Mouse (Mus musculus) small intestine, adult 2 months (tissue): ENCODE data around the gene Isg20. TPM values are rescaled to one million over a fixed set of nuclear protein-coding genes. Genes with fewer than 3 reads are reported as not detected.
A peak's percentile ranks its signal among the peaks of the same experiment; 100 is the strongest.

Source experiments
- H3K27ac ChIP-seq: fragments of 200-500 bp; 2 replicates; pipeline ENCODE4 v1.5.1; 2012; ENCODE audit warnings: low read depth, low read length, control low read depth, inconsistent platforms; ENCODE audit not compliant: insufficient read depth
- H3K27me3 ChIP-seq: fragments of 200-500 bp; 2 replicates; pipeline ENCODE4 v1.6.1; 2012; ENCODE audit warnings: mild to moderate bottlenecking, moderate library complexity, low read length, inconsistent platforms; ENCODE audit not compliant: control insufficient read depth, insufficient read depth
- H3K36me3 ChIP-seq: fragments of 200-500 bp; 2 replicates; pipeline ENCODE4 v1.6.1; 2012; ENCODE audit warnings: mild to moderate bottlenecking, low read length, control low read depth, inconsistent platforms; ENCODE audit not compliant: control insufficient read depth, insufficient read depth
- H3K4me1 ChIP-seq: fragments of 200-500 bp; 2 replicates; pipeline ENCODE4 v1.6.1; 2012; ENCODE audit warnings: low read length, inconsistent platforms, mixed read lengths; ENCODE audit not compliant: control insufficient read depth, insufficient read depth, insufficient read length
- H3K4me3 ChIP-seq: fragments of 200-500 bp; 2 replicates; pipeline ENCODE4 v1.5.1; 2012; ENCODE audit warnings: low read depth, mild to moderate bottlenecking, control low read depth, inconsistent platforms, low read length, moderate library complexity
- CTCF ChIP-seq: fragments of 200-500 bp; IDR thresholded peaks from 2 replicates; pipeline ENCODE4 v1.5.1; 2012; ENCODE audit warnings: low read depth, mild to moderate bottlenecking, control low read depth, inconsistent platforms, low read length, moderate library complexity, mixed read lengths; ENCODE audit not compliant: insufficient replicate concordance, insufficient read length; ENCODE audit errors: extremely low read depth
- POLR2A ChIP-seq: fragments of 200-500 bp; IDR thresholded peaks from 2 replicates; pipeline ENCODE4 v1.6.1; 2012; ENCODE audit warnings: low read depth, mild to moderate bottlenecking, control low read depth, inconsistent platforms, low read length, moderate library complexity
- WGBS: fragments of 180-500 bp; shearing (Covaris S2); methylation state at CpG from one replicate; pipeline ENCODE4 v1.1.7; 2018; 5-methylcytosine and 5-hydroxymethylcytosine counted together
- polyA plus RNA-seq: library from polyadenylated mRNA; depleted of rRNA; stranded (reverse); fragments of >200 nt; gene quantifications from 2 replicates; pipeline ENCODE4 v1.2.3, GENCODE M21; 2012

Isg20 gene
- polyA plus RNA-seq, 1 experiment = 22.3 TPM

DNA sequence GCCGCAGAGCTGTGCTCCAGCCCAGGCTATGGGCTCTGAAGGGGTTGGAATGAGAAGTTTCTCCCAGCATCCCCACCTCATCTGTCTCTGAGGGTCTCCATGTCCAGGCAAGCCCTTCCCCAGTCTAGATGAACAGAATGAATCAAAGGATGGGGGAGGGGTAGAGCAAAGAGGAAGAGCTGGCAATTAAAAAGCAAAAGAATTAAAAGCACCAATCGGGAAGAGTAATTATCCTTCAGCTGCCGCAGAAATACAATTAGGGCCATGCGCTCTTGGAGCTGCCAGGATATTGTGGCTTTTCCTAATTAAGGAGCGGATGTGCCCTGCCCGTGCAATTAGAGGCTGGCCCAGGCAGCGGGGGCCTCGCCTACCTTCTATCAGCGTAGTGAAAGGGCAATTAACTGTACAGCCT, 25.8 kb upstream of the Isg20 start:
- 34% methylated on average over 9 of the region's 9 CpGs for WGBS
- Histone ChIP-seq H3K27me3 (peaks cover 19% of the 10 kb centered on the region), H3K4me3 (no peak overlapping the region), H3K4me1 (peaks cover 3% of the 10 kb centered on the region), H3K36me3 (no peaks in the 10 kb centered on the region), H3K27ac (no peak overlapping the region)
- TF ChIP-seq POLR2A = no peak
- TF ChIP-seq CTCF = no peak

DNA sequence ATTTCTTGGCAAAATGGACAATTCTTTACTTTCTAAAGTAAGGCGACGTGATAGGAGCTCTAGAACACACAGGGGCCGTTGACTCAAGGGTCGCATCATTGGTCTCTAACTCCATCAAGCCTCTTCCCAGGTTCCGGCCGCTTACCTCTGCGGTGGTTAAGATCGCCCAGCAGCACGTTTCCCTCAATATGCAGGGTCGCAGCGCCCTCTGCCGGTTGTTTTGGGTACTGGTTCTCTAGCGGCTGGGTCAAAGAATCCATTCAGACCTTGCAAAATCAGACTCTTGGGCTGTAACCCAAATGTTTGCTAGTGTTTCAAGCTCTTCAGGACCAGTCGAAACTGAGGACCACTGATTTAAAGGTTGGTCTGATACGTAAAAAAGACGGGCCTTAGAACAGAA, 22.6 kb upstream of the Isg20 start:
- 3% methylated on average over 16 of the region's 16 CpGs for WGBS
- H3K36me3 ChIP-seq = no peaks in the 10 kb centered on the region

DNA sequence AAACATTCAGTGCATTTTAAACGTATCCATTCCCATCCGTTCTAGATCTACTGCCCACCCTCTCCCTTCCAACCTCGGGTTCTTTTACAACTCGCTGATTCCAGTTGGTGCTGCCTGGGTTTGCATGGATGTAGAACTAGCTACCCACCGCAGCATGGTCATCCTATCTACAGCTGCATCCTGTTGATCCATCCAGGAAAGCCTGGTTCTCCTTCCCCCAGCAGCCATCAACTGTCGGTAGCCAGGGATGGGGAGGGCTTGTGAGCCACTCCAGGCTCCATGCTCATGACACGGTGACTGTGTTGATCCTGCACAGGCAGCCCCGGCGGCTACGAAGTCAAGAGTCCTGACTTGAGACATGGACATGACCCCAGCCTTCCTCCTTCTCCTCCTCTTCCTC, 19.3 kb upstream of the Isg20 start:
- peaks cover 13% of the 10 kb centered on the region; the same call in 1 of the 2 replicates for H3K4me1 ChIP-seq
- 87% methylated on average over 10 of the region's 10 CpGs for WGBS

More for the DNA sequence above, 22.6 kb upstream of the Isg20 start:
- Histone ChIP-seq H3K27me3 (no peaks in the 10 kb centered on the region; the same call in 1 of the 2 replicates), H3K4me3 (no peak overlapping the region), H3K4me1 (peaks cover 6% of the 10 kb centered on the region), H3K27ac (no peak overlapping the region)
- TF ChIP-seq POLR2A = no peak
- TF ChIP-seq CTCF = peak; percentile 93

DNA sequence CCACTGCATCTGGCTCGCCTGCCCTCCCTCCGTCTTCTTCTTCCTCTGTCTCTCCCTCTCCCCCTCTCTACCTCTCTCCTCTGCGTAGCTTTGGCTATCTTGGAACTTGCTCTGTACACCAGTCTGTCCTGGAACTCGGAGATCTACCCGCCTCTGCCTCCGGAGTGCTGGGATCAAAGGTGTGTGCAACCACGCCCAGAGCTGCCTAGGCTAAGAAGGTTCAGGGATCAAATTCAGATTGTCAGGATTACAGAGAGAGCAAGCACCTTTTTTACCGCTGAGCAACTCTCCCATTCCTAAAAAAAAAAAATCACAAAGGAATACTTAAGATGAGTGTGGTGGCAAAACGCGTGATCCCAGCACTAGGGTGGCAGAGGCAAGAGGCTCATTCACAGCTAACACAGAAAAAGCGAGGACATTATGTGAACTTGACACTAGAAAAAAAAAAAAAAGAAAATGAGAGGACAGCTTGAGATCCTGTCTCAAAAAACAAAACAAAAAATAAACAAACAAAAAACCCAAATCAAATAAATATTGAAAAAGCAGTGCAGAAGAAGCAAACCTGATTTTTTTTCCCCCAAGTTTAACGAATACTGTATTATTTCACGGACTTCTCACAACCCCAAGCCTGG, 18.1 kb upstream of the Isg20 start:
- Histone ChIP-seq H3K4me3 (peak overlapping the region; percentile 85), H3K27me3 (no peaks in the 10 kb centered on the region), H3K36me3 (no peaks in the 10 kb centered on the region), H3K27ac (peak overlapping the region; percentile 54), H3K4me1 (peaks cover 13% of the 10 kb centered on the region; the same call in 1 of the 2 replicates)
- 38% methylated on average over 13 of the region's 13 CpGs for WGBS
- TF ChIP-seq POLR2A = no peak
- 0 out of 2 replicates have a peak, but pooled peaks have one; percentile 7 for TF ChIP-seq CTCF

More for the DNA sequence above, 19.3 kb upstream of the Isg20 start:
- H3K4me3 ChIP-seq = no peak overlapping the region
- H3K36me3 ChIP-seq = no peaks in the 10 kb centered on the region
- H3K27me3 ChIP-seq = no peaks in the 10 kb centered on the region
- TF ChIP-seq POLR2A (no peak), CTCF (no peak)
- no peak overlapping the region for H3K27ac ChIP-seq

DNA sequence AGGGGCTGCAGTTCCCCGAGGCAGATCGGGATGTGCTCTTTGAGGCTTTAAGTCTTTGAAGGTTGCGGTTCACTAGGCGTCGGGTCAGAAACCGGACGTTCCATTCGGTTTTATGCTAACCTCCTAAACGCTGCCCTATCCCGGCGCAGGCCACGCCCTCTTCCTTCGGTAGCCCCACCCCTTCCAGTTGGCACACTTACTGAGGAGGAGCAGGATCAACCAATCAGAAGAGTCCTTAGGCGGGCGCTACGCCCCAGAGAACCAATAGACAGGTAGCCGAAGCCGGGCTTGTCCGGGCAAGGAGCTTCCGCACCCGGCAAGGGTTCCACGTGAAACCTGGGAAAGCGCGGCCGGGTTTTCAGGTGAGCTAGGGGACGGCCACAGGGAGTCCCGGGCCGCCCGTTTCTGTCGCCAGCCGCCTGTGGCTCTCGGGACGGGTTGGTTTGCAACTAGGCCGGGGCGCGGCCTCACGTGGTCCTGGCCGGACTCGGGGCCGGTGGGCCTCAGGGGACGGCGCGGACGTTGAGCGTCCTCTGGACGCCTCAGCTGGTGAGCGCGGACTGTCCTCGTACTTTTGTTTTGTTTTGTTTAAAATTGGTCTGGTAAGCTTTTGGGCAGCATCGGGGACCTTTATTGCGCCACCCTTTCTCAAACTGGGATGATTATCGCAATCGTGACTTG, 17.4 kb upstream of the Isg20 start, which contains the start of gene Aen:
Gene Aen (plus strand): TSS at position 202 of the 681 bp plus-strand sequence.
- Histone ChIP-seq H3K27me3 (no peaks in the 10 kb centered on the region), H3K4me1 (peaks cover 13% of the 10 kb centered on the region; the same call in 1 of the 2 replicates), H3K36me3 (no peaks in the 10 kb centered on the region), H3K4me3 (peak within 1 kb of the TSS; percentile 85), H3K27ac (peak within 1 kb of the TSS; percentile 54)
- under 1% methylated on average over 53 of the region's 53 CpGs for WGBS
- TF ChIP-seq CTCF (no peak), POLR2A (peak; percentile 45; the same call in 1 of the 2 replicates)

DNA sequence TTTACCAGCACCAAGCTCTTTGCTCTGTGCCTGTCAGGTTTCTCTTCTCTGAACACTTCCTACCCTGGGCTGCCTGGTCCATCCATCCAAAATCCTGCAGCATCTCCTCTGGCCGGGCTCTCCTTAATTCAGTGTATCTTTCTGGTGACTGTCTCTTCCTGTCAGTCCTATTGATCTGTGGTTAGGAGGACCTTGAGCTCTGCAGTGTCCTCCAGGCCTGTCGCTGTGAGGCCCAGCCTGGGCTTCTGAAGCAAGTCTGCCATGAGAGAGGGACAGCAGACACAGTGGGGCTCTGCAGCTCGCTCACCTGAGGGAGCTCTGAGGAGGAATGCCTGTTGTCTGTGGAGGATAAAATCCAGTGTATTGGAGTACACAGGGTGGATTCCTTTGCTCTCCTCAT, 15.7 kb upstream of the Isg20 start:
- TF ChIP-seq CTCF (no peak), POLR2A (no peak)
- H3K4me1 ChIP-seq = peaks cover 13% of the 10 kb centered on the region; the same call in 1 of the 2 replicates
- no peak overlapping the region for H3K27ac ChIP-seq
- 79% methylated on average over 3 of the region's 3 CpGs for WGBS
- no peaks in the 10 kb centered on the region for H3K27me3 ChIP-seq
- no peak overlapping the region for H3K4me3 ChIP-seq
- peaks cover 6% of the 10 kb centered on the region for H3K36me3 ChIP-seq

DNA sequence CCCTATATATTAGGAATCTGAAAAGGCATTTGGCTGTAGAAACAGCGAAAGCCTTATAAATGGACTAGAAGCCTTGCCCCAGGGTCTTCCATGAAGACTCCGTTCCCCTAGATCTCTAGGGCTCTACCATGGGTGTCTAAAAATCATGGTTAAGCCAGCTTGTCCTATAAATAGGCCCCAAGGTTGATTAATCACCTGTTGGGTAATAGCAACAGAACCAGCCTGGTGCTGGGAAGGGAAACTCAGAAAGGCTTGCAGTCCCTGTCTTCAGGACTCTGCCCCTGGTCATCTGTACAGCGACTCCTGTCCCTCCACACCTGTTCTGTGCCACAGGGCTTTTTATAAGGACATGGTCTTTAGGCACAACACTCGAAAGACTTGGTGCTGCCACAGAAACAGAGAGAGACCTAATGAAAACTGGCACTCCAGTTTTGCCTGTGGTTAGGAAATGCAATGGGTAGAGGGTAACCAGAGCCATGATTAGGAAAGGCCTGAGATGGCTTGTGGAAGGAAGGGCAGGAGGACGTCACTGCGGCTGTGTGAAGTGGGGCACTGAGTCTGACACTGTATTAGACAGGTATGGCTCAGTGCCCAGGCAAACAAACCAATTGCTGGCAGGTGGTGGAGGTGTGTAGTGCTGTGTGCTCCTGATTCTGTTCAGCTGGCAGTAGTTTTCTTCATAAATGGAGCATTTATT, 9.9 kb upstream of the Isg20 start:
- 50% methylated on average over 6 of the region's 6 CpGs for WGBS
- no peak overlapping the region for H3K27ac ChIP-seq
- TF ChIP-seq CTCF = no peak
- no peak for TF ChIP-seq POLR2A
- peaks cover 26% of the 10 kb centered on the region for H3K36me3 ChIP-seq
- H3K27me3 ChIP-seq = no peaks in the 10 kb centered on the region
- H3K4me1 ChIP-seq = no peaks in the 10 kb centered on the region
- H3K4me3 ChIP-seq = no peak overlapping the region
